Mouse (Mus musculus): ENCODE measurements at regions not wholly inside any gene's neighbourhood (a gene's known extent, or its start where the extent isn't known, plus 50 kb on each side); places are given as distances from the start of the nearest gene placed in this dataset.
A peak's percentile ranks its signal among the peaks of the same experiment; 100 is the strongest.

DNA sequence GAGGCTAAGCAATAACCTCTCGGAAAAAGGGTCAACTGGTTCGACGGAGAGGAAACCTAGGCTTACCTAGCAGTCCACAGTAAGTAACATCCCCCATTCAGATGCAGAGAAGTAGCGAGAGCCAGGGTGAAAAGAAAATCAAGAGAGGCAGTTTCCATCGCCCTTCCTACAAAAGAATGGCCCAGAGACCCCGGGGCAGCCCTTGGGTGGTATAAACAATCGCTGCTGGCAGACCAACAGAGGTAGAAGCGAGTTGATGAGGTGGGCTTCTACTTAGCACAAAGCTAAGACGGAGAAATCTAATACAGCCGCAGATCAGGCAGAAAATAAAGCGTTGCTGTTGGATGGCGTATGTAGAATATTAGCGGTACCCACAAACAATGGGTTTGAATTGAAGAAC lies 57.8 kb upstream of the Arl15 start:
- DNase-seq (ENCODE audit: low read depth) = no peak
- no peak for TF ChIP-seq POLR2A (IDR thresholded peaks at IDR 0.05; ENCODE audit: borderline replicate concordance, extremely low read depth, insufficient read depth, insufficient read length, poor library complexity, severe bottlenecking)
- no peak for TF ChIP-seq CTCF (IDR thresholded peaks at IDR 0.05; ENCODE audit: borderline replicate concordance, extremely low read depth, insufficient read depth, insufficient read length)

GRCm38 (mm10) chr13:113735611-113736285 lies 58.6 kb upstream of the Arl15 start:
- DNase-seq (ENCODE audit: low read depth) = no peak
- TF ChIP-seq POLR2A (IDR thresholded peaks at IDR 0.05; ENCODE audit: borderline replicate concordance, extremely low read depth, insufficient read depth, insufficient read length, poor library complexity, severe bottlenecking) (no peak), CTCF (IDR thresholded peaks at IDR 0.05; ENCODE audit: borderline replicate concordance, extremely low read depth, insufficient read depth, insufficient read length) (no peak)

GRCm38 (mm10) chr13:113734134-113734794 lies 60.0 kb upstream of the Arl15 start:
- peak; percentile 97 for DNase-seq (ENCODE audit: low read depth)
- TF ChIP-seq POLR2A (IDR thresholded peaks at IDR 0.05; ENCODE audit: borderline replicate concordance, extremely low read depth, insufficient read depth, insufficient read length, poor library complexity, severe bottlenecking) (no peak), CTCF (IDR thresholded peaks at IDR 0.05; ENCODE audit: borderline replicate concordance, extremely low read depth, insufficient read depth, insufficient read length) (no peak)

DNA sequence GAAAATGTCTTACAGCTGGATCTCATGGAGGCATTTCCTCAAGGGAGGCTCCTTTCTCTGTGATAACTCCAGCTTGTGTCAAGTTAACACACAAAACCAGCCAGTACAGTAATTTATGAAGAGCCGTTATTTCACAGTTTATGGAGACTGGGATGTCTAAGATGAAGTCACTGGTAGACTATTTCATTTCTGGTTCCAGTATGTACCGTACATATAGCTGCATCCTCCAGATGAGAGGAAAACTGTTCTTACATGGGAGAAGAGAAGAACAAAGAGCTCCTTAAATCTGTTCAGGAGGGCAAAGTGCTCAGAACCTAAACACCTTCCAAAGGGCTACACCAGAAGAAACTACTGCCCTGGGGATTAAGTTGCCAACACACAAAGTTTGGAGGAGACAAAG lies 60.6 kb upstream of the Arl15 start:
- TF ChIP-seq CTCF (IDR thresholded peaks at IDR 0.05; ENCODE audit: borderline replicate concordance, extremely low read depth, insufficient read depth, insufficient read length) (no peak), POLR2A (IDR thresholded peaks at IDR 0.05; ENCODE audit: borderline replicate concordance, extremely low read depth, insufficient read depth, insufficient read length, poor library complexity, severe bottlenecking) (no peak)
- no peak for DNase-seq (ENCODE audit: low read depth)

DNA sequence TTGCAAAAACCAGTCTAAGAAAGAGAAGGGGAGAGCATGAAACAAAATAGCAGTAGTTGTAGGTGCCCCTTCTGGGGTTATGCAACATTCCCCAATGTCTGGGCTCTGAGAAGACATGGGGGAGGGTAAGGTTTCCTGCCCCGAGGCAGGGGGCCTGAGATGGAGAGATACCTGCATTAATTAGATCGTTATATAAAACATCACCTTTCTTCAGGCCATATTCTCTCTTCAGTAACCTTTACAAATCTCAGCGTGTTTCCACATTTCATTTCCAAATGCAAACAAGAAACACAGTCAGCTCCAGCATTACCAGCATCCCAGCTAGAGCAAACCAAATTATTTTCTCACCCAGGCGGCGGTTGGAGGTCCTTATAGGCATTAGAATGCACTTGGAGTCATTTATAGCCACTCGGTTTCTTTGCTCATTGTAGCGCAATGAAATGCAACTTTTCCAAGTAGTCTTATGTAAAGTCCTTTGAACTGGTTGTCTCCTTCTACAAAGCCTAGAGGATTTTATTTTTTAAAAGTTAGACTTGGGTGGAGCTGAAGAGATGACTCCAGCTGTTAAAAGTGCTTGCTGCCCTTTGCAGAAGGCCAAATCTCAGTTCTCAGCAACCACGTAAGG lies 63.4 kb upstream of the Arl15 start:
- peak; percentile 34 for DNase-seq (ENCODE audit: low read depth)
- TF ChIP-seq CTCF (IDR thresholded peaks at IDR 0.05; ENCODE audit: borderline replicate concordance, extremely low read depth, insufficient read depth, insufficient read length) (no peak), POLR2A (IDR thresholded peaks at IDR 0.05; ENCODE audit: borderline replicate concordance, extremely low read depth, insufficient read depth, insufficient read length, poor library complexity, severe bottlenecking) (no peak)

GRCm38 (mm10) chr13:113730062-113730775 lies 64.1 kb upstream of the Arl15 start:
- DNase-seq (ENCODE audit: low read depth) = no peak
- TF ChIP-seq POLR2A (IDR thresholded peaks at IDR 0.05; ENCODE audit: borderline replicate concordance, extremely low read depth, insufficient read depth, insufficient read length, poor library complexity, severe bottlenecking) (no peak), CTCF (IDR thresholded peaks at IDR 0.05; ENCODE audit: borderline replicate concordance, extremely low read depth, insufficient read depth, insufficient read length) (no peak)

- no peak for DNase-seq (ENCODE audit: low read depth)
Observed at GRCm38 (mm10) chr13:113729574-113729973, 64.7 kb upstream of the Arl15 start.

GRCm38 (mm10) chr13:113728111-113728510 lies 64.6 kb upstream of the Hspb3 start:
- peak; percentile 59 for DNase-seq (ENCODE audit: low read depth)

More at GRCm38 (mm10) chr13:113729574-113729973, 64.7 kb upstream of the Arl15 start:
- no peak for TF ChIP-seq POLR2A (IDR thresholded peaks at IDR 0.05; ENCODE audit: borderline replicate concordance, extremely low read depth, insufficient read depth, insufficient read length, poor library complexity, severe bottlenecking)

GRCm38 (mm10) chr13:113724881-113725837 lies 61.7 kb upstream of the Hspb3 start:
- DNase-seq (ENCODE audit: low read depth) = peak; percentile 78
- TF ChIP-seq POLR2A (IDR thresholded peaks at IDR 0.05; ENCODE audit: borderline replicate concordance, extremely low read depth, insufficient read depth, insufficient read length, poor library complexity, severe bottlenecking) (no peak), CTCF (IDR thresholded peaks at IDR 0.05; ENCODE audit: borderline replicate concordance, extremely low read depth, insufficient read depth, insufficient read length) (no peak)

More at GRCm38 (mm10) chr13:113728111-113728510, 64.6 kb upstream of the Hspb3 start:
- TF ChIP-seq CTCF (IDR thresholded peaks at IDR 0.05; ENCODE audit: borderline replicate concordance, extremely low read depth, insufficient read depth, insufficient read length) = no peak
- TF ChIP-seq POLR2A (IDR thresholded peaks at IDR 0.05; ENCODE audit: borderline replicate concordance, extremely low read depth, insufficient read depth, insufficient read length, poor library complexity, severe bottlenecking) = no peak

- TF ChIP-seq POLR2A (IDR thresholded peaks at IDR 0.05; ENCODE audit: borderline replicate concordance, extremely low read depth, insufficient read depth, insufficient read length, poor library complexity, severe bottlenecking) = no peak
- no peak for TF ChIP-seq CTCF (IDR thresholded peaks at IDR 0.05; ENCODE audit: borderline replicate concordance, extremely low read depth, insufficient read depth, insufficient read length)
- DNase-seq (ENCODE audit: low read depth) = no peak
Observed at GRCm38 (mm10) chr13:113715231-113715630, 51.8 kb upstream of the Hspb3 start.
